Mouse (Mus musculus): ENCODE data around the gene Mast4. TPM values are rescaled to one million over a fixed set of nuclear protein-coding genes. Genes with fewer than 3 reads are reported as not detected.
A peak's percentile ranks its signal among the peaks of the same experiment; 100 is the strongest.

The Mast4 gene
- polyA plus RNA-seq, 1 experiment from 2014 or later = 24.7 TPM

- Histone ChIP-seq H3K36me3 (no peaks in the 10 kb centered on the region), H3K9me3 (replicated peaks) (no peaks in the 10 kb centered on the region), H3K4me1 (peaks cover 15% of the 10 kb centered on the region), H3K4me2 (peak overlapping the region; percentile 90), H3K4me3 (replicated peaks) (peak overlapping the region; percentile 50), H3K27me3 (peaks cover 26% of the 10 kb centered on the region), H3K27ac (no peak overlapping the region), H3K9ac (peak overlapping the region; percentile 37)
- 3% methylated on average over 28 of the region's 28 CpGs for WGBS
- peak; percentile 88 for ATAC-seq (replicated peaks; ENCODE audit: low FRiP score)
Observed at GRCm38 (mm10) chr13:103096346-103097150, 237.7 kb downstream of the Mast4 start.

- ATAC-seq (replicated peaks; ENCODE audit: low FRiP score) = no peak
- WGBS = 65% methylated on average over 7 of the region's 7 CpGs
- peaks cover 15% of the 10 kb centered on the region for H3K4me1 ChIP-seq
- H3K27ac ChIP-seq = 0 out of 2 replicates have a peak overlapping the region, but pooled peaks have one; percentile 9
- peaks cover 26% of the 10 kb centered on the region for H3K27me3 ChIP-seq
- no peaks in the 10 kb centered on the region for H3K9me3 ChIP-seq (replicated peaks)
- H3K4me2 ChIP-seq = peak overlapping the region; percentile 90
- H3K36me3 ChIP-seq = no peaks in the 10 kb centered on the region
- H3K4me3 ChIP-seq (replicated peaks) = peak overlapping the region; percentile 50; the same call in 1 of the 2 replicates
- no peak overlapping the region for H3K9ac ChIP-seq
Observed at GRCm38 (mm10) chr13:103095491-103095890, 238.8 kb downstream of the Mast4 start.

GRCm38 (mm10) chr13:103094595-103094994, 239.7 kb downstream of the Mast4 start:
- Histone ChIP-seq H3K9ac (no peak overlapping the region), H3K4me3 (replicated peaks) (no peak overlapping the region), H3K27me3 (peaks cover 26% of the 10 kb centered on the region), H3K9me3 (replicated peaks) (no peaks in the 10 kb centered on the region), H3K36me3 (no peaks in the 10 kb centered on the region), H3K4me1 (peaks cover 15% of the 10 kb centered on the region), H3K27ac (no peak overlapping the region), H3K4me2 (no peak overlapping the region)
- ATAC-seq (replicated peaks; ENCODE audit: low FRiP score) = no peak
- 62% methylated on average over 5 of the region's 5 CpGs for WGBS

GRCm38 (mm10) chr13:103093713-103094112, 240.6 kb downstream of the Mast4 start:
- no peak overlapping the region for H3K9ac ChIP-seq
- H3K36me3 ChIP-seq = no peaks in the 10 kb centered on the region
- H3K9me3 ChIP-seq (replicated peaks) = no peaks in the 10 kb centered on the region
- H3K27ac ChIP-seq = no peak overlapping the region
- H3K4me3 ChIP-seq (replicated peaks) = no peak overlapping the region
- peaks cover 15% of the 10 kb centered on the region for H3K4me1 ChIP-seq
- WGBS = 69% methylated on average over 1 of the region's 1 CpGs
- H3K4me2 ChIP-seq = no peak overlapping the region
- H3K27me3 ChIP-seq = peaks cover 26% of the 10 kb centered on the region
- no peak for ATAC-seq (replicated peaks; ENCODE audit: low FRiP score)

GRCm38 (mm10) chr13:103085540-103086121, 248.7 kb downstream of the Mast4 start:
- no peaks in the 10 kb centered on the region for H3K36me3 ChIP-seq
- no peaks in the 10 kb centered on the region for H3K4me1 ChIP-seq
- no peak overlapping the region for H3K9ac ChIP-seq
- ATAC-seq (replicated peaks; ENCODE audit: low FRiP score) = no peak; the same call in 1 of the 2 replicates
- no peak overlapping the region for H3K4me3 ChIP-seq (replicated peaks)
- H3K9me3 ChIP-seq (replicated peaks) = no peaks in the 10 kb centered on the region
- H3K27me3 ChIP-seq = no peaks in the 10 kb centered on the region
- no peak overlapping the region for H3K27ac ChIP-seq
- H3K4me2 ChIP-seq = no peak overlapping the region
- WGBS = 65% methylated on average over 15 of the region's 15 CpGs

GRCm38 (mm10) chr13:103082891-103083290, 251.4 kb downstream of the Mast4 start:
- no peak for ATAC-seq (replicated peaks; ENCODE audit: low FRiP score)
- Histone ChIP-seq H3K9ac (no peak overlapping the region), H3K27ac (no peak overlapping the region), H3K4me1 (no peaks in the 10 kb centered on the region), H3K4me3 (replicated peaks) (no peak overlapping the region), H3K27me3 (peaks cover 2% of the 10 kb centered on the region; the same call in 1 of the 2 replicates), H3K4me2 (no peak overlapping the region), H3K9me3 (replicated peaks) (no peaks in the 10 kb centered on the region), H3K36me3 (no peaks in the 10 kb centered on the region)
- 75% methylated on average over 6 of the region's 6 CpGs for WGBS

- Histone ChIP-seq H3K4me1 (no peaks in the 10 kb centered on the region), H3K9me3 (replicated peaks) (no peaks in the 10 kb centered on the region), H3K27ac (no peak overlapping the region), H3K9ac (no peak overlapping the region), H3K27me3 (peaks cover 2% of the 10 kb centered on the region; the same call in 1 of the 2 replicates), H3K4me2 (no peak overlapping the region), H3K4me3 (replicated peaks) (no peak overlapping the region), H3K36me3 (no peaks in the 10 kb centered on the region)
- 72% methylated on average over 4 of the region's 4 CpGs for WGBS
- ATAC-seq (replicated peaks; ENCODE audit: low FRiP score) = no peak
Observed at GRCm38 (mm10) chr13:103079806-103080205, 254.5 kb downstream of the Mast4 start.

GRCm38 (mm10) chr13:103078815-103079214, 255.5 kb downstream of the Mast4 start:
- no peak overlapping the region for H3K4me2 ChIP-seq
- 77% methylated on average over 6 of the region's 6 CpGs for WGBS
- H3K9me3 ChIP-seq (replicated peaks) = no peaks in the 10 kb centered on the region
- H3K27ac ChIP-seq = no peak overlapping the region
- ATAC-seq (replicated peaks; ENCODE audit: low FRiP score) = no peak
- peaks cover 2% of the 10 kb centered on the region; the same call in 1 of the 2 replicates for H3K27me3 ChIP-seq
- no peaks in the 10 kb centered on the region for H3K4me1 ChIP-seq
- no peak overlapping the region for H3K9ac ChIP-seq
- no peak overlapping the region for H3K4me3 ChIP-seq (replicated peaks)
- no peaks in the 10 kb centered on the region for H3K36me3 ChIP-seq

GRCm38 (mm10) chr13:103073461-103073860, 260.8 kb downstream of the Mast4 start:
- no peaks in the 10 kb centered on the region for H3K9me3 ChIP-seq (replicated peaks)
- no peak overlapping the region for H3K4me3 ChIP-seq (replicated peaks)
- ATAC-seq (replicated peaks; ENCODE audit: low FRiP score) = no peak
- H3K9ac ChIP-seq = no peak overlapping the region
- WGBS = 83% methylated on average over 4 of the region's 4 CpGs
- no peak overlapping the region for H3K4me2 ChIP-seq
- no peak overlapping the region for H3K27ac ChIP-seq
- no peaks in the 10 kb centered on the region for H3K36me3 ChIP-seq
- H3K4me1 ChIP-seq = no peaks in the 10 kb centered on the region
- H3K27me3 ChIP-seq = no peaks in the 10 kb centered on the region

- Histone ChIP-seq H3K27me3 (no peaks in the 10 kb centered on the region), H3K9ac (no peak overlapping the region), H3K4me2 (no peak overlapping the region), H3K4me3 (replicated peaks) (no peak overlapping the region), H3K9me3 (replicated peaks) (no peaks in the 10 kb centered on the region), H3K27ac (no peak overlapping the region), H3K4me1 (peaks cover 5% of the 10 kb centered on the region; the same call in 1 of the 2 replicates), H3K36me3 (no peaks in the 10 kb centered on the region)
- WGBS = 80% methylated on average over 3 of the region's 3 CpGs
- ATAC-seq (replicated peaks; ENCODE audit: low FRiP score) = no peak
Observed at GRCm38 (mm10) chr13:103071783-103072182, 262.5 kb downstream of the Mast4 start.

GRCm38 (mm10) chr13:103067581-103068166, 266.6 kb downstream of the Mast4 start:
- Histone ChIP-seq H3K9ac (no peak overlapping the region), H3K4me1 (peaks cover 5% of the 10 kb centered on the region; the same call in 1 of the 2 replicates), H3K4me2 (no peak overlapping the region), H3K9me3 (replicated peaks) (no peaks in the 10 kb centered on the region), H3K27me3 (no peaks in the 10 kb centered on the region), H3K4me3 (replicated peaks) (no peak overlapping the region), H3K27ac (no peak overlapping the region), H3K36me3 (no peaks in the 10 kb centered on the region)
- 38% methylated on average over 7 of the region's 7 CpGs for WGBS
- ATAC-seq (replicated peaks; ENCODE audit: low FRiP score) = no peak

- no peak overlapping the region for H3K9ac ChIP-seq
- H3K9me3 ChIP-seq (replicated peaks) = no peaks in the 10 kb centered on the region
- H3K27ac ChIP-seq = no peak overlapping the region
- no peak overlapping the region for H3K4me3 ChIP-seq (replicated peaks)
- no peak for ATAC-seq (replicated peaks; ENCODE audit: low FRiP score)
- H3K4me2 ChIP-seq = no peak overlapping the region
- WGBS = 78% methylated on average over 7 of the region's 7 CpGs
- no peaks in the 10 kb centered on the region for H3K27me3 ChIP-seq
- peaks cover 5% of the 10 kb centered on the region; the same call in 1 of the 2 replicates for H3K4me1 ChIP-seq
- H3K36me3 ChIP-seq = no peaks in the 10 kb centered on the region
Observed at GRCm38 (mm10) chr13:103065437-103065836, 268.9 kb downstream of the Mast4 start.
